Mouse (Mus musculus) CD4-positive, CD25-positive, alpha-beta regulatory T cell, adult 2 months (primary cell): ENCODE results near the gene Nsd1.

ENCODE experiments used
- DNase-seq: peaks from one replicate; pipeline ENCODE4 v3.0.0-alpha.2; 2012; ENCODE audit warnings: low read depth, low spot score

The Nsd1 gene

DNA sequence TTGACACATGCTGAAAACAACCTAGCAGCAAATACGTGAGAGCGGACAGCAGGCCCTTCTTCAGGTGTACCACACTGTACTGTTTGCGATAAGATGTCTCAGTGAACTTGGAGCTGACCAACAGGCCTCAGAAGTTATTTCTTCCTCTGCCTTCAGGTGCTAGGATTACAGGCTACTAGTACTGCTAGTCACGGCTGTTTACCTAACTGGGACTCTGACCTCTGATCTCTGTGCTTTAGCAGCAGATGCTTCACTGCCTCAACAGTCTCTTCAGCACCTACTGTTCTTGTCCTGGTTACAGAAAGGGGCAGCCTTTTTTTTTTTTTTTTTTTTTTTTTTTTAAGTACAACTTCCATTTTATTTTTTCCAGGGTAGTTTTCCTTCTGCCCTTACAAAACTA is 43.2 kb downstream of the Nsd1 start:
- no peak for DNase-seq

DNA sequence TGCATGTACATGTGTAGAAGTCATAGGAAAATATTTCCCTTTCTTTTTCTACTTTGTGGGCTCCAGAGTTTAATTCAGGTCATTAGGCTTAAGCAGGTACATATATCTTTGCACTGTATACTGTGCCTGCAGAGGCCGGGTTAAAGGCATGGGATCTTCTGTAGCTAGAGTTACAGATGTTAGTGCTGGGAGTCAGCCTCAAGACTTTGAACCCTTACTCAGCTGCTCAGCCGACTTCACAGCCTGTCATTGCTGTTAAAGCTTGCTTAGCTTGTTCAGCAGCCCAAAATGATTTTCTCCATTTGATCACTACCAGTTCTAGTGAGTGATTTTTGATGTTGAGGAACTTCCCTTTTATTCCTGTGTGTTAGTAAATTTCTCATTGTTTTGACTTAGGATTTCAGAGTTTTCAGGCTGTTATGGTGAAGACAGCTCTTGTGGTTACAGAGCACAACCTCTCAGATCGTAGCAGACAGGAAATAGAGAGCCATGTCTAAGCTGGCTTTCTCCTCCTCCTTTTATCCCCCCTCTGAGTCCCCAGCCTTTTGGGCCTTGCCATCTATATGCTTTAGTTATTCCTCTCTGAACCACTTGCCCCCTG is 45.6 kb downstream of the Nsd1 start:
- peak; percentile 62 for DNase-seq

DNA sequence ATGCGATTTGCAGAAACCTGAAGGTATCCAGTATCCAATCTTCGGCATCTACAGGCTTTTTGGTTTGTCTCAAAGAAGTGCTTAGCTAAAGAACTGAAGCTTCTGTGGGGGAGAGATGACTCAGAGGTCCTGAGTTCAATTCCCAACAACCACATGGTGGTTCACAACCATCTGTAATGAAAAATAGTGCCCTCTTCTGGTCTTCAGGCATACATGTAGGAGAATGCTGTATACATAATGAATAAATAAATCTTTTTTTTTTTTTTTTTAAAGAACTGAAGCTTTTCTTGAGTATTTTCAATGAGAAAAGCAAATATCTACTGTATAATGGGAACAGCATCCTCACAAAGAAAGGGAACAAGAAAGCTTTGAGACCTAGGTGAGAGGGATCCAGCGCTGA is 49.1 kb downstream of the Nsd1 start:
- no peak for DNase-seq

DNA sequence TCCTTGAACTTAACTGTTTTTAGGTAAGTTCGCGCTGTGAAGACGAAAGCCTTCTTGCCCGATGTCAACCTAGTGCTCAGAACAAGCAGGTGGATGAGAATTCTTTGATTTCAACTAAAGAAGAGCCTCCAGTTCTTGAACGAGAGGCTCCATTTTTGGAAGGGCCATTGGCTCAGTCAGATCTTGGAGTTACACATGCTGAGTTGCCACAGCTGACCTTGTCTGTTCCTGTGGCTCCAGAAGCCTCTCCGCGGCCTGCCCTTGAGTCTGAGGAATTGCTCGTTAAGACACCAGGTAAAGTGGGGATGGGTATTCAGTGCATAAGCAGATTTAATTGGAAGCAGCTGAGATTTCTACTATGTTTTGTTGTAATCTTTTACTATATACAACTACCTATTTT is 51.9 kb downstream of the Nsd1 start:
- DNase-seq, result no peak

DNA sequence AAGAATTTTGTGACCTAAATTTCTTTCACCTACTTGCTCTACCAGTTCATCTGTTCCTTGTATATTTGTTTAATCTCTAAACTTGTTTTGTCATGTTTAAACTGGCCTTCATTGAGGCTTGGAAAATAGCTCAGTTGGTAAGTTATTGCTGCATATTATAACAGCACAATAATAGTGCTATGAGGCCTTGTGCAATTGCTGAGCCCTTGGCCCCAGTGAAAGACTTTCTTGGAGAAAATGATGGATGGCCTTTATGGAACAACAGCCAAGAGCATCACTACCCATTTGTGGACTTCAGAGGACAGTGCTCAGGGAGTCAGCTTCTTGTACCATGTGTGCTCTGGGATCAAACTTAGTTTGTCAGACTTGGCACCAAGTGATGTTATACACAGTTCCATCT is 52.5 kb downstream of the Nsd1 start:
- DNase-seq, result no peak

DNA sequence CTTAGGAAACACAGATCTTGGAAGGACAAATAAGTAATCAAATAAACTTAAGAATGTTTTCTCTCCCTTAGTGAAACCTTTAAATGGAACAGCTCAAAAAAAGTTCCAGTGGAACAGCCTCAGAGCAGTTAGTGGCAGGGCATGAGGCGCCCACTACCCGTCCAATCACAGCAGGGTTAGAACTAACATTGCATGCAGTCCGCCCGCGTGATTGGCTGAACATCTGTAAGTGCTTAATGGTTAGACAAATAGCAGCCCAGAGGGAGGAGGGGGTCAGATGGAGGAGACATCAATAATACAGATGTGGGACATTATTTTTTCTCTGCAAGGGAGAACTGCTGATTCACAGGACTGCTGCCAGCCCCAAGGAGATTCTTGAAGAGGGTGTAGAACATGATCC is 67.6 kb downstream of the Nsd1 start:
- DNase-seq, result no peak

DNA sequence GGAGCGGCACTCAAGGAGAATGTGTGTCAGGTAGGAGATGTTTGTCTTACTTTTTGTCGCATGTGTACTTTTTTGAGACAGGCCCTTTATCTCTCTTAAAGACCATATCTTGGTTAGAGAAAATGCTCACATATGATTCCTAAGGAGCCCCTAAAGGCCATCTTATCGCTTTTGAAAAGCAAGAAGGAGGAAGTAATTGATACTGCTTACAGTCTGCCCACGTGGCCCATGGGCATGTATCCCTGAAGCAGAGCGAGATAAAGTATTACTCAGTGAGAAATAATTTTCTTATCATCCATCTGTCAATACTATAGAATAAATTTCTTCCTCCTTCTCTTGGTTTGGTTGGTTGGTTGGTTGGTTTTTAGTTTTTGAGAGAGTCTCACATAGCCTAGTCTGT is 68.1 kb downstream of the Nsd1 start:
- no peak for DNase-seq

DNA sequence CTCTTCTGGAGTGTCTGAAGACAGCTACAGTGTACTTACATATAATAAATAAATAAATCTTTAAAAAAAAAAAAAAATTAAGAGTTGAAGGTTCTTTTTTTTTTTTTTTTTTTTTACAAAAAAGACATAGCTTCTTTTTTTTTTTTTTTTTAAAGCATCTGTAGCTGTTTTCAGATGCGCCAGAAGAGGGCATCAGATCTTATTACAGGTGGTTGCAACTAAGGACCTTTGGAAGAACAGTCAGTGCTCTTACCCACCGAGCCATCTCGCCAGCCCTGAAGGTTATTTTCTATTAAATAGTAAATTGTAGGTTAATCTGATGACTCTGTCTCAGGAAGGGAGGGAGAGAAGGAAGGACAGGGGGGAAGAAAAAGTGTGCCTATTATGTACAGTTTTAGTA is 79.3 kb downstream of the Nsd1 start:
- peak; percentile 51 for DNase-seq

DNA sequence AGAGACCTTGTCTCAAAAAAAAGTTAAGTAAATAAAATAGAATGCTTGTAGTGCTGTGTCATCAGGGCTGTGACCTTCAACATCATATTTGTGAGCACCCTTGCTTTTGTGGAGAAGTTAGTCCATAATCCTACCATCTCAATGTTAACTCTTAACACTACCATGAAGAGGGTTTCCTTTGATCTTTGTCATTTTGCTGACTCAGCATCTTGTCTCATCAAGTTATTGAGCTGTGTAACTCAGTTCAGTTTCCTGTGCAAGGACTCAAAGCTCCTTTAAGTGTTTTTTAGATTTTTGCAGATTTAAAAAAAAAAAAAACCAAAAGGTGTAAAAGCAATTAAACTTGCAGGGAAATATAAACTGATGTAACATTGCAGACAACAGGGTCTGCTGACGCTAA is 87.2 kb downstream of the Nsd1 start:
- no peak for DNase-seq

DNA sequence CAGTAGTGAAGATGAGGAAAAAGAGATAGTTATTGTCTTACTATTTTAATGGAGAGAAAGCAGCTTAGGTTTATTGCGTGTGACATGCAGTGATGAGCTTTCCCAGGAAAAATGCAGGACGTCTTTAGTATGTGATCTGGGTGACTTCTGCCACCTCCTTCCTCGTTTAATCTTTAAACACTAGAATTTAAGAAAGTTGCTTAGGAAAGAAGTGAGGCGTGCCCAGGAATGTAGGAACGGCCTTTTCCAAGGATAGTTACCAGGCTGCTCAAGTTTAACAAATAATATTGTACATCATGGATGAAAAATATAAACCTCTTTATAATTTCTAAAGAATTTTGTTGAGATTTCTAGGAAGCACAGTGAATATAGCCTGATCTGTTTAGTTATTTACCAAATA is 91.3 kb downstream of the Nsd1 start:
- no peak for DNase-seq

DNA sequence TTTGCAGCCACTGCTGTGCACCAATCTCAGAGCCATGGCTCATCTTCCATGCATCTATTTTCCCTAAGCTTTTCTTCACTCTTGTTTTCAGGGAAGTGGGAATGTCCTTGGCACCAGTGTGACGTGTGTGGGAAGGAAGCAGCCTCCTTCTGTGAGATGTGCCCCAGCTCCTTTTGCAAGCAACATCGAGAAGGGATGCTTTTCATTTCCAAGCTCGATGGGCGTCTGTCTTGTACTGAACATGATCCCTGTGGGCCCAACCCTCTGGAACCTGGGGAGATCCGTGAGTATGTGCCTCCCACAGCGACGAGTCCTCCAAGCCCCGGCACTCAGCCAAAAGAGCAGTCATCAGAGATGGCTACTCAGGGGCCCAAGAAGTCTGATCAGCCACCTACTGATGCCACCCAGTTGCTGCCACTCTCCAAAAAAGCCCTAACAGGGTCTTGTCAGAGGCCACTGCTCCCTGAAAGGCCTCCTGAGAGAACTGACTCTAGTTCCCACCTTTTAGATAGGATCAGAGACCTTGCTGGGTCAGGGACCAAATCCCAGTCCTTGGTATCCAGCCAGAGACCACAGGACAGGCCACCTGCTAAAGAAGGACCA is 102.5 kb downstream of the Nsd1 start:
- no peak for DNase-seq

DNA sequence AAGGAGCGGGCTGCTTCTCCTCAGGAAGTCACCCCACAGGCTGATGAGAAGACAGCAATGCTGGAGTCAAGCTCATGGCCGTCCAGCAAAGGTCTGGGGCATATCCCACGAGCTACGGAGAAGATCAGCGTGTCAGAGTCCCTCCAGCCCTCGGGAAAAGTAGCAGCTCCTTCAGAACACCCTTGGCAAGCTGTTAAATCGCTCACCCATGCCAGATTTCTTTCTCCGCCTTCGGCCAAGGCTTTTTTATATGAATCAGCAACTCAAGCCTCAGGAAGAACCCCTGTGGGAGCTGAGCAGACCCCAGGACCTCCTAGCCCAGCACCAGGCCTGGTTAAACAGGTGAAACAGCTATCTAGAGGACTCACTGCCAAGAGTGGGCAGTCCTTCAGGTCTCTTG is 103.5 kb downstream of the Nsd1 start:
- no peak for DNase-seq

DNA sequence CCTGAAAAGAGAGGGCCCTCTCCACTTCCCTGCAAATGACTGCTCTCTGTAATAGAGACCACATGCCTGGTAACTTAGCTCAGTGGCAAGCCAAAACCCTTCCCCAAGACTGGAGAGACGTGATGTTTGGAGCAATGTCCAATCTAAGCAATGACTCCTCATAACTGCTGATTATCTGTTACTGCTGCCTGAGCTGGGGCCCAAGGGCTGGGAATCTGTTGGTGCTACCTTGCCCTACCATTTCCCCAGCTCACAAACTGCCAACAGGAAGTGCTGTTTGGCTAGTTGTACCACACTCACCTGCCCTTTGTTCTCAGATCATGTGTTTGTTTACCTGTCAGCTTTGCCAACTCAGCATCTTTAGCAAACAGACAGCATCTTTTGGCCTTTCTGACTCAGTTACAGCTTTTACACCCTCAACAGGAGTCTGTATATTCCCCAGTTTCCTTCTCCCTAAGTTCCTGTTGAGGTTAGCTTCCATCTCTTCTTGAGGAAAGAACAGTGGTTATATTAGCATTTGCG is 105.4 kb downstream of the Nsd1 start:
- no peak for DNase-seq

DNA sequence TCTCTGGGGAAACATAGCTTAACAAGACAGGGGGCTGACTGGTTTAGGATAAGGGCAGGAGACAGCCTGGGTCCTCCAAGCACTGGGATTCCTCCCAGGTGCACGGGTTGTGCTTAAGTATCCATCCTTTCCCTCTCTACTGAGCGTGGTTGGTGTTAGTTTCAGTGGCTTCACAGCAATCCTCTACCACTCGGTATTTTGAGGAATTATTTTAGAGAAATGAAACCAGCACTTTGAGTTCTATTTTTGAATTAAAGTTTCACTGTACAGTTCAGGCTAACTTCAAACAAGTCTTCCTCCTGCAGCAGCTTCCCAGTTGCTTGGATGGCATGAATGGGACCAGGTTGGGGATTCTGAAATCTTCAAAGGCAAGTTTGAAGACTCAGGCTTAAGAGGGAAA is 108.8 kb downstream of the Nsd1 start:
- no peak for DNase-seq

DNA sequence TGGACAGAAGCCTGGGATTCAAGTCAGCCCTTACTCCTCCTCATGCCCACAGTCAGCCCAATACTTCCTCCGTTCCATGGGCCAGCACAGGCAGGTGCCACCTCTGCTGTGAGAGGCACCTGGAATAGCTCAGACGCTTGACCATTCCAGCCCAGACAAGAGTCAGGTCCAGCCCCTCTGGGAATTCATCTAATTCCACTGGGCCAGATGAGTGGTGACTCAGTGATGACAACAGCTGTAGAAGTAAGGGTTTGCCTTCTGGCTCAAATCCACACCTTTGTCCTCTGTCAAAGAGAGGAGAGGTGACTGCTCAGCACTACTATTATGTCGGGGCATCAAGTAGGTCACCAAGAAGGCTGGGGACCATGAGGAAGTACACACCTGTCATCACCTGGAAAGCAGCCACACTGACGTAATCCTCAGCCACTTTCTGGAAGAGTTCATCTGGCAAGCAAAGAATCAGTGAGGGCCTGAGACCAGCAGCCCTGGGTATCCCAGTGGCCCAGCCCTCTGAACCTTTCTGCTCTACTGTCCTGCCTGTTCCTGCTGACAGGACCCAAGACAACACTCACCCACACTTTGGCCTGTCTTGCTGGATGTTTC is 110.5 kb downstream of the Nsd1 start, which contains the start of gene Prelid1:
TSS of gene Prelid1 (plus strand) at position 570 of the 603 bp plus-strand sequence.
- no peak for DNase-seq

DNA sequence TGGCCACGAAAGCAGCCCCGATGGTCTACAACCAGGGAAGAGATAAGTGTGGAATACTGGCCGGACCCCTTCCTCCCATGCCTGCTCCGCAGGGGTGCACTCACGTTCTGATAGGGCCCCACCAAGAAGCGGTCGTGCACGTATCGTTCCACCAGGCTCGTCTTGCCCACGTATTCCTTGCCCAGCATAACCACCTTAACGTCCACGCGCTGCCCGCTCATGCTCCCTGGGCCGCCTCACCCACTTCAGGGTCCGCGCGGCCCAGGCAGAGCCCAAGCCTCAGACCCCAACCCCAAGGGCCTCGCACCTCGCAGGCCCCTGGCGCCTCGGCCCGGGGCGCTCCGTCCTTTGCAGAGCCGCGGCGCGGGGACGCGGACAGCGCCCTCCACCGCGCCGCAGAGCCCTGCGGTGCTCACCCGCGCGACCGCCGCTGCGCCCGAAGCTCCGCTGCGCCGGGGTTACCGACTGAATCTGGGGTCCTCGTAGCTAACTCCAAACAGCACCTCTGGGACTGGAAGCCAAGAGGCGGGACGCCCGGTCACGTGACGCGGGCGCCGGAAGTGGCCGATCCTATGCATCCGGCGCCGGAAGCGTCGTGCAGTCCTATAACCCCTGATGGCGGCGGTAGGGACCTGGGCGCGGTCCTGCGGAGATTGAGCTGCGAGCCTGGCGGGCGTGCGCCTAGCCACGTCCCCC is 112.0 kb downstream of the Nsd1 start, which contains the start of gene Rab24:
TSS of gene Rab24 (minus strand) at position 513 of the 696 bp plus-strand sequence.
- DNase-seq, result peak; percentile 93

DNA sequence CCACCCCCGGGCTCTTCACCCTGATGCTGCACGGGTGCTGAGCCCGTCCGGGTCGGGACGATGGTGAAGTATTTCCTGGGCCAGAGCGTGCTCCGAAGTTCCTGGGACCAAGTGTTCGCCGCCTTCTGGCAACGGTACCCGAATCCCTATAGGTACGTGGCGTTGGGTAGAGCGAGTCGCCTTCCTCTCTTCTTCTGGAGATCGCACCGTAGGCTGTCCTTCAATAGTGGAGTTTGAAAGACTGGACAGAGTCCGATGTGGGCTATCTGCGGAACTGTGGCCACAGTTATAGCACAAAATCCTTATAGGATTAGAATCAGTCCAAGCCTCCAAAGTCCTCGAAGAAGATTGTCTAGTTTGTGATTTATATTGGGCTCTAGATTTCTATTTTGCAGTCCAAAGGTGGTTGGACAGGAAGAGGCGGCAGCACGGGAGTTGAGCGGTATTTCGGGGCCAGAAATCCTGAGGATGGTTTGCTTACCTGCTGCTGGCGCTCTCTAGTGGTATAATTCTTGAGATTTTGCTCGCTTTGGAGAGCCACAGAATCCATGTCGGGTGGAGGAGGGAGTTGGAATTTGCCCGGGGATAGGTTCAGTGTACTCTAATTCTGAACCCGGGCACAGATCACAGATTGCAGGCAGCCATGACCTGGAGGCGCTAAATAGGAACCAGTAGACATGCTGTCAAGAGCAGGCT is 112.7 kb downstream of the Nsd1 start:
- peak; percentile 63 for DNase-seq

DNA sequence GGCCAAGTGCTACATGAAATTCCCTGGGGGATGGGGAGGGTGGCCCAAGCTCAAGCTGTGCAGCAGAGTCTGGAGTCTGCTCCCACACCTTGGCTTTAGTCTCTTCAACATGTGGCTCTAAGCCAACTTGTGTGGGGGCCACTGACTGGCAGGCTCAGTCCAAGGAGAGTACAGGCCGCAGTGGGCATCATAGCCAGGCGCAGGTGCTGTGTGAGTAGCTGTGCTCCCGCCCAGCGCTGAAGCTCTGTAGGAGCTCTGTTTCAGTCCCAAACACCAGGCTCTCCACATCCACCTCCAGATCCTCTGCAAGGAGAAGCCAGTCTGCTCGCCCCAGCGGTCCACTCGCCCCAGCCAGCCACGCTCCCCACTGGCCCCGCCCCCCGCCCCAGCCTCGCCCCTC is 116.0 kb downstream of the Nsd1 start:
- no peak for DNase-seq

DNA sequence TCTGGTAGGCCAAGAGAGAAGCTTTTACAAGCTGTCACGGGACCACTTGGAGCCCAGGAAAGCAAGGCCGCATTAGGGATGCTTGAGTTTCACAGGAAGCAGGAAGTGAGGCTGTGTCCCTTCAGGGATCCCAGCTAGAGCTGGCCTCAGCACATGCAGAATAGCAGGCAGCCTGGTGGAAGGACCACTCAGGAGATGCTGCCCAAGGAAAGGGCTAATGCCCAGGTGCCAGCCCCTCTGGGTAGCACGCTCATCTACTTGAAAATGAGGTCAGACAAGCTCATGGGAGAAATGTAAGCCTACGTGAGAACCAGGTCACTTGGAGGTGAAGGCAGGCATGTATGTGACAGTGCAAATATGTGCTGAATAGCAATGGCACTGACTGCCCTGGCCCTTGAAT is 117.6 kb downstream of the Nsd1 start:
- DNase-seq, result no peak

DNA sequence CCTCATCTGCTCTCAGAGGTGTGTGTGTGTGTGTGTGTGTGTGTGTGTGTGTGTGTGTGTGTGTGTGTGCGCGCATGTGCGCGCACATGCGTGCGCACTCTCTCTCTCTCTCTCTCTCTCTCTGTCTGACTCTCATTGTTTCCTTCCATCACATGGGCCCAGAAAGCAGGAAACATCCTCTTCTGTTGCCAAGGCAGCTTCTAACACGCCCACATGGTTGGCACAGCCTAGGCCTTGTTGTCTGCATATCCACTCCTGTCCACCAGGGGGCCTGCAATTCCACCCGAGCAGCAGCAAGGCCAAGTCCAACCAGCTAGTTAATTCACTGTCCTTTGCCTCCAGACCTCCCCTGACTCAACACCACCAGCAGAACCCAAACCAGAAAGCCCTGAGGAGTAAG is 118.1 kb downstream of the Nsd1 start:
- peak; percentile 96 for DNase-seq

DNA sequence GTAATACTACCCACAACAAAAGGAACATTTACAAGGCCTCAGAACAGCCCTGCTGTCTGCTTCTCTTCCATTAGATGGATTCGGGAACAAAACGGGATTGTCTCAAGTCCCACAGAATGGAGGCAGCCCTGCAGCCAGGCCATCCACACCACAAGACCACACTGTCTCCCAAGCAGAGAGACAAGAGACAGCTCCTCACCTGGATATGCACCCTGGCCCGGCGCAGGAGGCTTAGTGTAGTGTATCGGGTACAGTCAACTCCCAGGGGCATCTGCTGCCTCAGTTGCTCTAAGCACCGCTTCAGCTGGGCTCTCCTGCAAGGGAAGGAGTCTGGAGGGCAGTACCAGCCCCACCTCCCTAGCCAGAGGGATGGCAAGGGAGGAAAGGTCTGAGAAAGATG is 118.6 kb downstream of the Nsd1 start:
- no peak for DNase-seq

DNA sequence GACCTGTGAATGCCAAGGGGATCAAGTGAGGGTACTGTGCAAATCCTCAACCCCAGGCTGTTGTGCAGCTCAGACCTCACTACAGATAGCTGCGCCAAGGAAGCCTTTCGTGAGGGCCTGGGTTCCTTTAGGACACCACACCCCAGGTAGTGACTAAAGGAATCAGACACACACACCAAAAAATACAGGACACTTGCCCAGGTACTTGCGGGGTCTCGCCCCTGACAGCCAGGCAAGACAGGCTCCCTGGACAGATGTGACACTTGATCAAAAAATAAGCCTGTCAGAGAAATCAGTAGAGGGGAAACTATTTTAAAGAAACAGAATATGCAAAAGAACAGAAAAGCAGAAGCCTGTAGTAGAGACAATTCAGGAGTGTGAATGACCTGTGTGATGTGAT is 119.1 kb downstream of the Nsd1 start:
- no peak for DNase-seq
